Mouse (Mus musculus) brain, embryonic 14.5 days (tissue): ENCODE data around the gene Sel1l3.

Experiments used
- CTCF ChIP-seq: fragments of 200-500 bp; IDR thresholded peaks from 2 replicates; pipeline ENCODE4 v1.5.1; 2012; ENCODE audit warnings: inconsistent platforms, mild to moderate bottlenecking, moderate library complexity, borderline replicate concordance; ENCODE audit not compliant: insufficient read depth, insufficient read length; ENCODE audit errors: extremely low read depth
- POLR2A ChIP-seq: fragments of 200-500 bp; IDR thresholded peaks from 2 replicates; pipeline ENCODE4 v1.6.1; 2012; ENCODE audit warnings: mild to moderate bottlenecking, inconsistent platforms, borderline replicate concordance; ENCODE audit not compliant: poor library complexity, insufficient read depth, insufficient read length, severe bottlenecking; ENCODE audit errors: extremely low read depth

DNA sequence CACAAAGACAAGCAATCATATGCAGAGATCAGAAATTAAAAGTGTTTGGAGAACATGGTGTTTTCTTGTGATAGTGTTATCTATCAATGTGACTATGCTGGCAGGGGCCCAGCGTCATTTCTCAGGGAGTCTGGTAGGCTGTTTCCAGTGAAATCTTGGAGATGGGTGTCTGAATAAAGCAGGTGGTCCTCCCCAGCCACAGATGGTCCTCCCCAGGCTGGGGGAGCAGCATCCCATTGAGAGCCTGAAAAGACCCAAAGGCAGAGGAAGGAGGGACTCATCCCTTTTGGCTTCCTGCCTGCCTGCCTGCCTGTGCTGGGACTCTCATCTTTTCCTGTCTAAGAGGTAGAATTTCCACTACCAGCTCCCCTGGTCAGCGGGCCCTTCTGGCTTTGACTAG is 59.2 kb downstream of the Sel1l3 start:
- TF ChIP-seq CTCF, result no peak
- no peak for TF ChIP-seq POLR2A
